Mouse (Mus musculus) testis, adult 2 months (tissue): ENCODE results near the gene Pdik1l. TPM values are rescaled to one million over a fixed set of nuclear protein-coding genes. Genes with fewer than 3 reads are reported as not detected.

Experiments
- H3K27ac ChIP-seq: fragments of 200-500 bp; 2 replicates; pipeline ENCODE4 v1.5.1; 2012; ENCODE audit warnings: low read depth, low read length; ENCODE audit not compliant: control insufficient read depth, insufficient read depth
- H3K27me3 ChIP-seq: fragments of 200-500 bp; 2 replicates; pipeline ENCODE4 v1.6.1; 2012; ENCODE audit warnings: mild to moderate bottlenecking, low read length, moderate library complexity; ENCODE audit not compliant: control insufficient read depth, insufficient read depth
- H3K36me3 ChIP-seq: fragments of 200-500 bp; 2 replicates; pipeline ENCODE4 v1.6.1; 2012; ENCODE audit warnings: mild to moderate bottlenecking, low read length; ENCODE audit not compliant: control insufficient read depth, insufficient read depth
- H3K4me1 ChIP-seq: fragments of 200-500 bp; 2 replicates; pipeline ENCODE4 v1.6.1; 2012; ENCODE audit warnings: low read length; ENCODE audit not compliant: control insufficient read depth, insufficient read depth
- H3K4me3 ChIP-seq: fragments of 200-500 bp; 2 replicates; pipeline ENCODE4 v1.5.1; 2012; ENCODE audit warnings: low read depth, mild to moderate bottlenecking, low read length, moderate library complexity, mixed read lengths; ENCODE audit not compliant: control insufficient read depth
- CTCF ChIP-seq: fragments of 200-500 bp; IDR thresholded peaks from 2 replicates; pipeline ENCODE4 v1.5.1; 2012; ENCODE audit warnings: low read depth, mild to moderate bottlenecking, inconsistent platforms, low read length, moderate library complexity; ENCODE audit not compliant: control insufficient read depth, insufficient read depth, insufficient replicate concordance
- POLR2A ChIP-seq: fragments of 200-500 bp; IDR thresholded peaks from 2 replicates; pipeline ENCODE4 v1.6.1; 2012; ENCODE audit warnings: low read depth, mild to moderate bottlenecking, inconsistent platforms, low read length, moderate library complexity; ENCODE audit not compliant: control insufficient read depth
- polyA plus RNA-seq: library from polyadenylated mRNA; depleted of rRNA; stranded (reverse); fragments of >200 nt; gene quantifications from 2 replicates; pipeline ENCODE4 v1.2.3, GENCODE M21; 2012

The Pdik1l gene
- polyA plus RNA-seq, 1 experiment, result 6.2 TPM

- TF ChIP-seq POLR2A (peak; percentile 70), CTCF (peak; percentile 82; the same call in 1 of the 2 replicates)
- H3K4me1 ChIP-seq, result peaks cover 28% of the 10 kb centered on the region
- peak within 1 kb of the TSS; percentile 99 for H3K4me3 ChIP-seq
- no peaks in the 10 kb centered on the region for H3K36me3 ChIP-seq
- peak within 1 kb of the TSS; percentile 76 for H3K27ac ChIP-seq
- H3K27me3 ChIP-seq, result no peaks in the 10 kb centered on the region
Observed at GRCm38 (mm10) chr4:134245148-134245843, 42.4 kb downstream of the Pdik1l start, which contains the start of gene Zfp593. Zfp593 (minus strand) TSS chr4:134245592.

GRCm38 (mm10) chr4:134243516-134244250 lies 44.0 kb downstream of the Pdik1l start, which contains the start of gene E130218I03Rik:
E130218I03Rik (plus strand) TSS chr4:134243662.
- no peak within 1 kb of the TSS for H3K27ac ChIP-seq
- no peaks in the 10 kb centered on the region for H3K27me3 ChIP-seq
- no peak for TF ChIP-seq POLR2A
- no peak for TF ChIP-seq CTCF
- H3K36me3 ChIP-seq, result no peaks in the 10 kb centered on the region
- H3K4me1 ChIP-seq, result peaks cover 19% of the 10 kb centered on the region
- no peak within 1 kb of the TSS for H3K4me3 ChIP-seq

DNA sequence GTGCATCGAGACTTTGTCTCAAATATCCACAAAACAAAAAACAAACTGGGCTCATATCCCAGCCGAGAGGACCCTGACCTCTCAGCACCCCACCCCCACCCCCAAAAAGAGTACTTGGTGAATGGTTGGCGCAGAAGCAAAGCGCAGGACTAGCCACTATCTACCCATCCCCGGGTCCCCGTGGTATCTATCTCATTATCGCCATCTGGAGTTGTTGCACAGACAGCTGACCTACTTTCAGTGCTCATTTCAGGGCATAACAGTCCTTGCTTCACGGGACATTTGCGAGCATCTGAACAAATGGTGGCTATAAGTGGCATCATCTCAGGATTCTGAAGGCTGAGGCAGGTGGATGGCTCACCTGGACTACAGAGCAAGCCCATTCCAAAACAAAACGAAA lies 49.0 kb downstream of the Pdik1l start:
- Histone ChIP-seq H3K36me3 (no peaks in the 10 kb centered on the region), H3K27me3 (no peaks in the 10 kb centered on the region), H3K4me3 (no peak overlapping the region), H3K4me1 (peaks cover 11% of the 10 kb centered on the region), H3K27ac (no peak overlapping the region)
- TF ChIP-seq POLR2A (no peak), CTCF (no peak)

- Histone ChIP-seq H3K4me3 (peak within 1 kb of the TSS; percentile 4), H3K27ac (no peak within 1 kb of the TSS), H3K4me1 (peaks cover 11% of the 10 kb centered on the region), H3K36me3 (no peaks in the 10 kb centered on the region), H3K27me3 (no peaks in the 10 kb centered on the region)
- TF ChIP-seq POLR2A (no peak), CTCF (no peak)
Observed at GRCm38 (mm10) chr4:134238279-134238651, 49.4 kb downstream of the Pdik1l start, which contains the start of gene Cnksr1. Cnksr1 (minus strand) TSS chr4:134238399.

DNA sequence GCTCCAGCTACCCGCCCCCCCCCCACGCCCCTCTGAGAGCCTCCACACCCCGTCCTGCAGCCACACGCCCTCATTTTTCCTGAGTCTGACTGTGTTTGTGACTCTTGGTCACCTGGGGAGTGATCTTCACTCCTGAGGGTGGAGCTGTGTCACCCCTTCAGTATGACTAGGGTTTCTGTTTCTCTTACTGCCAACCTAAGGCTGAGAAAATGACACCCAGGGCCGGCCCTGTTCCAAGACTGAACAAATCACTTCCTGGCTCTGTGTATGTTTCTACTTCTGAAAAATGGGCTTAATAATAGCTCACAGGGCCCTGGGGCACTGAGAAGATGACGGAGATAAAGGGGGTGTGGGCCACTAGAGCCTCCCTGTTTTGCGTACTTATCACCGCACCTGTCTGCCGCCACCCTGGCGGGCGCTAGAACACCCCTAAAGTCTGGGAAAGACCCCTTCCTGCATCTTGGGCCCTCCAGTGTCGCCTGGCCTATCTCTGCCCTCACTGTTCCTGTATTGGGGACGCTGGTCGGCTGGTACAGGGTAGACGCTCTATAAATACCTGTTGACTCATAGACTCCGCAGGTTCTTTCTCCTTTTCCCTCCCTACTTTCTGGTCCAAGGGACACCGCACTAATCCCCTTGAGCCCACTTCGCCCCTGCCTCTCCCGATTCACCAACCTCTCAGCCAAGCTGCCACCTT lies 50.0 kb downstream of the Pdik1l start:
- H3K27ac ChIP-seq, result no peak overlapping the region
- no peaks in the 10 kb centered on the region for H3K27me3 ChIP-seq
- H3K36me3 ChIP-seq, result no peaks in the 10 kb centered on the region
- peak overlapping the region; percentile 4; the same call in 1 of the 2 replicates for H3K4me3 ChIP-seq
- no peak for TF ChIP-seq CTCF
- no peak for TF ChIP-seq POLR2A
- peaks cover 11% of the 10 kb centered on the region for H3K4me1 ChIP-seq

- no peak for TF ChIP-seq CTCF
- no peak for TF ChIP-seq POLR2A
- H3K36me3 ChIP-seq, result no peaks in the 10 kb centered on the region
- H3K27ac ChIP-seq, result no peak overlapping the region
- H3K27me3 ChIP-seq, result no peaks in the 10 kb centered on the region
- H3K4me3 ChIP-seq, result no peak overlapping the region
- peaks cover 11% of the 10 kb centered on the region for H3K4me1 ChIP-seq
Observed at GRCm38 (mm10) chr4:134234876-134235275, 52.8 kb downstream of the Pdik1l start.

DNA sequence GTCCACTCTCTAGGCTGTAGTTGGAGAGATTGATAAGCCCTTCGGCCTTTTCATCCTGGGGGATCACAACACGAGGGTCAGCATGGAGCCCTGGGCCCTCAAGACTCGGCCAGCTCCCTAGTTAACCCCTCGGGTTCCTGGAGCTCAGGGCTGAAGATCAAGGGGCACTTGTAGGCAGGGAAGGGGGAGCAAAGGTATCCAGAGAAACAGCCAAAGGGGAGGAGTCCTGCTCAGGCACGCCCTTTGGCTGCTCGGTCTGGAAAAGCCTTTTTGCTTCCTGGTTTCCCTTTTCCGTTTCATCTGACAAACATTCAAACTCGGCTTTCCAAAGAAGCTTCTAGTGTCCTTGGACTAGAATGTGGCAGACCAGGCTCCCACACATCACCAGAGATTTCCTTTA lies 57.3 kb downstream of the Pdik1l start:
- H3K36me3 ChIP-seq, result no peaks in the 10 kb centered on the region
- no peak overlapping the region for H3K4me3 ChIP-seq
- TF ChIP-seq POLR2A (no peak), CTCF (no peak)
- H3K27ac ChIP-seq, result no peak overlapping the region
- H3K4me1 ChIP-seq, result no peaks in the 10 kb centered on the region; the same call in 1 of the 2 replicates
- H3K27me3 ChIP-seq, result no peaks in the 10 kb centered on the region
